ENCODE assay signal across 8 mouse cellular contexts in the genomic region with DNA sequence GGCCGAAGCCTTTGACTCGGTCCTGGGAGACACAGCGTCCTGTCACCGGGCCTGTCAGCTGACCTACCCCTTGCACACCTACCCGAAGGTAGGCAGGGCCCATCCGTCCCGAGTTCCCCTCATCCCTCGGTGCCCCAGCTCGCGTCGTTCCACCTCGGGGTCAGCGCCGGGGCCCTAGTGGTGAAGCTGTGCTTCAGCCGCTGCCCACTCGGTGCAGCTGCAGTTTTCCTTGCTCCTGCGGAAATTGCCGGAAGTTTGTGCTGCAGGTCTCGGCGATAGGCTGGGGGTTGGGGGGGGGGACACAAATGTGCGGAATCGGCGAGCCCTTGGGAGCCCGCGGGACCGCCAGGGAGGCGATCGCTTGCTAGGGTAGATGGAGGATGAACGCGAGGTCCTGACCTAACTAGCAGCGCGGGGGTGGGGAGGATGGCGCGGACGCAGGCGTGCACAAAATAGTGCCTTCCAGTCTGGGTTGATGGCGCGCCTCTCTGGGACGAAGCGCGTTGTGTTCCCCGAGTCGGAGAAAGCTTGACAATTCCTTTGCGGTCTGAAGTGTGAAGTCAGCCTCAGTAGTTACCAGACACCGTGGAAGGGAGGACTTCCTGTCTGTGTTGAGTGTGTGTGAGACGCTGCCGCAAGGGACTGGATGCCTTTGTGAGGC. TPM values are rescaled to one million over a fixed set of nuclear protein-coding genes. Genes with fewer than 3 reads are reported as not detected.
DNase-seq lines count a peak whose midpoint lies in the region; ATAC-seq and TF ChIP-seq lines count a peak whose summit lies in the region.

A gene (minus strand): TSS at position 287 of the 661 bp plus-strand sequence.

- no peak for TF ChIP-seq POLR2A in bone marrow macrophage, adult 2 months (IDR thresholded peaks at IDR 0.05; ENCODE audit: borderline replicate concordance, low read depth, low read length)

- peak within 1 kb of the TSS; percentile 69 for H3K9ac ChIP-seq in heart, embryonic 15.5 days
- peak within 1 kb of the TSS; percentile 97 for H3K9ac ChIP-seq in liver, embryonic 15.5 days
- peak within 1 kb of the TSS; percentile 91 for H3K9ac ChIP-seq in stomach, postnatal 0 days (ENCODE audit: low read length)

- no peaks in the 10 kb centered on the region for H3K9me3 ChIP-seq in heart, embryonic 15.5 days (replicated peaks)
- H3K9me3 ChIP-seq in liver, embryonic 15.5 days (replicated peaks) = no peaks in the 10 kb centered on the region
- H3K9me3 ChIP-seq in stomach, postnatal 0 days (ENCODE audit: control insufficient read depth, low read length) = no peaks in the 10 kb centered on the region

- peak within 1 kb of the TSS; percentile 96 for H3K4me3 ChIP-seq in bone marrow macrophage, adult 2 months (ENCODE audit: insufficient read depth, low read length)
- peak within 1 kb of the TSS; percentile 90 for H3K4me3 ChIP-seq in heart, embryonic 15.5 days
- H3K4me3 ChIP-seq in liver, embryonic 15.5 days (replicated peaks) = peak within 1 kb of the TSS; percentile 99
- H3K4me3 ChIP-seq in stomach, postnatal 0 days (ENCODE audit: low read depth, low read length) = peak within 1 kb of the TSS; percentile 98

- peak within 1 kb of the TSS; percentile 75 for H3K4me2 ChIP-seq in heart, embryonic 15.5 days
- peak within 1 kb of the TSS; percentile 76 for H3K4me2 ChIP-seq in liver, embryonic 15.5 days
- peak within 1 kb of the TSS; percentile 72 for H3K4me2 ChIP-seq in stomach, postnatal 0 days (replicated peaks; ENCODE audit: low read depth)

- DNase-seq in CD4-positive helper T cell, adult 2 months (ENCODE audit: low read depth, low spot score) = peak; percentile 90
- DNase-seq in kidney, postnatal 14 days = peak; percentile 65
- peak; percentile 70 for DNase-seq in neural tube, embryonic 10.5 days (ENCODE audit: extremely low spot score, low spot score)
- DNase-seq in stomach, postnatal 0 days (ENCODE audit: low spot score) = no peak

- ATAC-seq in erythroblast, adult 5-6 weeks (replicated peaks; ENCODE audit: low FRiP score, poor library complexity, severe bottlenecking) = peak; percentile 48
- ATAC-seq in heart, embryonic 15.5 days (replicated peaks; ENCODE audit: insufficient number of reproducible peaks, insufficient read depth, low FRiP score, low read depth) = peak; percentile 57
- ATAC-seq in liver, embryonic 15.5 days (ENCODE audit: insufficient read depth) = peak; percentile 47
- peak; percentile 73 for ATAC-seq in stomach, postnatal 0 days (ENCODE audit: low FRiP score, low TSS enrichment)

- H3K36me3 ChIP-seq in heart, embryonic 15.5 days = peaks cover 9% of the 10 kb centered on the region; the same call in 1 of the 2 replicates
- peaks cover 16% of the 10 kb centered on the region for H3K36me3 ChIP-seq in liver, embryonic 15.5 days (replicated peaks)
- no peaks in the 10 kb centered on the region for H3K36me3 ChIP-seq in stomach, postnatal 0 days (ENCODE audit: control insufficient read depth, insufficient read depth, low read length)

- no peak for TF ChIP-seq CTCF in bone marrow macrophage, adult 2 months (IDR thresholded peaks at IDR 0.05; ENCODE audit: low read depth, low read length)
- peak; percentile 33 for TF ChIP-seq CTCF in stomach, postnatal 0 days (IDR thresholded peaks at IDR 0.05; ENCODE audit: low read depth)

- WGBS in heart, embryonic 15.5 days = 0% methylated on average over 47 of the region's 47 CpGs
- WGBS in liver, embryonic 15.5 days (ENCODE audit: insufficient replicate concordance) = under 1% methylated on average over 47 of the region's 47 CpGs
- WGBS in stomach, postnatal 0 days = 0% methylated on average over 41 of the region's 47 CpGs

- TF ChIP-seq EP300 in stomach, postnatal 0 days (optimal IDR thresholded peaks at IDR 0.05) = peak; percentile 60

- peak within 1 kb of the TSS; percentile 88 for H3K27ac ChIP-seq in bone marrow macrophage, adult 2 months (ENCODE audit: insufficient read depth, low read depth, low read length)
- H3K27ac ChIP-seq in heart, embryonic 15.5 days = peak within 1 kb of the TSS; percentile 97
- peak within 1 kb of the TSS; percentile 99 for H3K27ac ChIP-seq in liver, embryonic 15.5 days (replicated peaks)
- peak within 1 kb of the TSS; percentile 98 for H3K27ac ChIP-seq in stomach, postnatal 0 days (replicated peaks)

- peaks cover 33% of the 10 kb centered on the region for H3K4me1 ChIP-seq in bone marrow macrophage, adult 2 months (ENCODE audit: control insufficient read depth, insufficient read depth, low read length)
- H3K4me1 ChIP-seq in heart, embryonic 15.5 days (replicated peaks) = peaks cover 31% of the 10 kb centered on the region
- peaks cover 56% of the 10 kb centered on the region for H3K4me1 ChIP-seq in liver, embryonic 15.5 days (replicated peaks)
- peaks cover 5% of the 10 kb centered on the region; the same call in 1 of the 2 replicates for H3K4me1 ChIP-seq in stomach, postnatal 0 days (replicated peaks; ENCODE audit: control insufficient read depth, insufficient read depth)

- no peaks in the 10 kb centered on the region for H3K27me3 ChIP-seq in heart, embryonic 15.5 days
- no peaks in the 10 kb centered on the region for H3K27me3 ChIP-seq in liver, embryonic 15.5 days
- H3K27me3 ChIP-seq in stomach, postnatal 0 days (ENCODE audit: control insufficient read depth, insufficient read depth, low read length) = no peaks in the 10 kb centered on the region

RNA-seq across cellular contexts. Expression of the gene that starts here (rescaled TPM):
- polyA plus RNA-seq in bone marrow macrophage, adult 2 months (2012; ENCODE audit: insufficient read depth, insufficient read length, missing spikeins) = 27.9 and 34.4 TPM in 2 replicates
- total RNA-seq in erythroblast, adult 5-6 weeks (2015; ENCODE audit: low replicate concordance) = 6.5 and 20.3 TPM in 2 replicates
- 6.0 and 22.4 TPM in 2 replicates for total RNA-seq in erythroblast, adult 5-6 weeks (2017; ENCODE audit: low replicate concordance)
- polyA plus RNA-seq in heart, embryonic 15.5 days (2015; fragmentation: Nextera tagmentation; extraction: Ambion mirVana) = 13.0 and 20.1 TPM in 2 replicates
- 11.9 and 14.4 TPM in 2 replicates for polyA plus RNA-seq in liver, embryonic 15.5 days (2015; fragmentation: Nextera tagmentation; extraction: Ambion mirVana)
- 17.5 and 21.2 TPM in 2 replicates for polyA plus RNA-seq in stomach, postnatal 0 days (2015; fragmentation: Nextera tagmentation; extraction: Ambion mirVana)
